Mouse (Mus musculus) limb, embryonic 11.5 days (tissue): ENCODE measurements at regions not wholly inside any gene's neighbourhood (a gene's known extent, or its start where the extent isn't known, plus 50 kb on each side); places are given as distances from the start of the nearest gene placed in this dataset.

Experiments used
- ATAC-seq: fragments of 200-750 bp; cut with Nextera tagmentation; 2 replicates; pipeline ENCODE4 v1.8.0; 2017; ENCODE audit warnings: low read depth; ENCODE audit not compliant: insufficient number of reproducible peaks, low FRiP score, low TSS enrichment
- DNase-seq: peaks from one replicate; pipeline ENCODE4 v3.0.0-alpha.2; 2015; ENCODE audit warnings: low spot score
- H3K27ac ChIP-seq: fragments of 300-500 bp; sonication (generic); replicated peaks from 2 replicates; pipeline ENCODE4 v1.5.1; 2014; ENCODE audit warnings: low read depth, mild to moderate bottlenecking, low read length
- H3K27me3 ChIP-seq: fragments of 300-500 bp; sonication (generic); 2 replicates; pipeline ENCODE4 v1.6.1; 2014; ENCODE audit warnings: mild to moderate bottlenecking, low read length, mixed read lengths; ENCODE audit not compliant: control insufficient read depth, insufficient read depth
- H3K36me3 ChIP-seq: fragments of 300-500 bp; sonication (generic); 2 replicates; pipeline ENCODE4 v1.6.1; 2014; ENCODE audit warnings: mild to moderate bottlenecking, low read length, moderate library complexity, mixed read lengths; ENCODE audit not compliant: control insufficient read depth, insufficient read depth
- H3K4me1 ChIP-seq: fragments of 300-500 bp; sonication (generic); 2 replicates; pipeline ENCODE4 v1.6.1; 2014; ENCODE audit warnings: low read length, mixed read lengths; ENCODE audit not compliant: control insufficient read depth, insufficient read depth
- H3K4me2 ChIP-seq: fragments of 300-500 bp; sonication (generic); 2 replicates; pipeline ENCODE4 v1.6.1; 2014; ENCODE audit warnings: low read depth, mild to moderate bottlenecking, moderate library complexity; ENCODE audit not compliant: severe bottlenecking
- H3K4me3 ChIP-seq: fragments of 300-500 bp; sonication (generic); 2 replicates; pipeline ENCODE4 v1.5.1; 2014; ENCODE audit warnings: low read depth, low read length
- H3K9ac ChIP-seq: fragments of 300-500 bp; sonication (generic); 2 replicates; pipeline ENCODE4 v1.6.1; 2014; ENCODE audit warnings: mild to moderate bottlenecking, low read length
- H3K9me3 ChIP-seq: fragments of 300-500 bp; sonication (generic); 2 replicates; pipeline ENCODE4 v1.6.1; 2016; ENCODE audit warnings: low read length; ENCODE audit not compliant: control insufficient read depth
- WGBS: fragments of 180-500 bp; shearing (Covaris S2); extraction: QIAGEN DNeasy Blood & Tissue Kit; methylation state at CpG from one replicate; pipeline ENCODE4 v1.1.7; 2014; 5-methylcytosine and 5-hydroxymethylcytosine counted together

DNA sequence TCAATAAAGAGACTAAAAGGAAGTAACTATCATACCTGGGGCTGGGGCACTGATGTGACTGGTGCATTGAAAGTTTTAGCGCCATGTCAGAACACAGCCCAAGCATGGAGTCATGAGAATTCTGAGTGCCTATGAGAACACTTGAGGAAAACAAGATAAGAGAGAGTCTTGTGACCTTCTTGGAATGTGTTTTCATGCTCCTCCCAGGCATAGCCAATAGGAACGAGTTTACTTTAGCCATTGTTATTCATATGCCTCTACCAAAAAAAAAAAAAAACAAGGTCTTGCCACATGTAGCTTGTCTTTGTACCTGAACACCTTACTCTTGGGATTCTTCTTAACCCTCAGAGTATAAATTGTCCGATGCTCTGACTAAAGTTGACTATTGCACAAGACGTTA, 214.6 kb upstream of the Atp2b1 start:
- Histone ChIP-seq H3K4me2 (no peak overlapping the region), H3K4me3 (no peak overlapping the region), H3K9me3 (no peaks in the 10 kb centered on the region), H3K36me3 (no peaks in the 10 kb centered on the region), H3K4me1 (no peaks in the 10 kb centered on the region), H3K9ac (no peak overlapping the region), H3K27me3 (no peaks in the 10 kb centered on the region), H3K27ac (no peak overlapping the region)
- no peak for ATAC-seq
- no peak for DNase-seq
- WGBS, result 89% methylated on average over 4 of the region's 4 CpGs

- no peaks in the 10 kb centered on the region for H3K36me3 ChIP-seq
- WGBS, result 63% methylated on average over 4 of the region's 4 CpGs
- no peaks in the 10 kb centered on the region for H3K4me1 ChIP-seq
- H3K27me3 ChIP-seq, result no peaks in the 10 kb centered on the region
- H3K4me2 ChIP-seq, result no peak overlapping the region
- ATAC-seq (no peak), DNase-seq (no peak)
- no peak overlapping the region for H3K4me3 ChIP-seq
- H3K9ac ChIP-seq, result no peak overlapping the region
- no peaks in the 10 kb centered on the region for H3K9me3 ChIP-seq
- no peak overlapping the region for H3K27ac ChIP-seq
These were observed 213.8 kb upstream of the Atp2b1 start for GRCm38 (mm10) chr10:98700407-98700806.

GRCm38 (mm10) chr10:98701285-98701684, 212.9 kb upstream of the Atp2b1 start:
- WGBS, result 73% methylated on average over 3 of the region's 3 CpGs
- Histone ChIP-seq H3K27ac (no peak overlapping the region), H3K9me3 (no peaks in the 10 kb centered on the region), H3K4me2 (no peak overlapping the region), H3K4me3 (no peak overlapping the region), H3K36me3 (no peaks in the 10 kb centered on the region), H3K27me3 (no peaks in the 10 kb centered on the region), H3K4me1 (no peaks in the 10 kb centered on the region), H3K9ac (no peak overlapping the region)
- no peak for ATAC-seq
- no peak for DNase-seq

GRCm38 (mm10) chr10:98702470-98703215, 211.6 kb upstream of the Atp2b1 start:
- Histone ChIP-seq H3K4me1 (no peaks in the 10 kb centered on the region), H3K4me2 (no peak overlapping the region), H3K36me3 (no peaks in the 10 kb centered on the region), H3K27ac (no peak overlapping the region), H3K4me3 (no peak overlapping the region), H3K9ac (no peak overlapping the region), H3K27me3 (no peaks in the 10 kb centered on the region), H3K9me3 (no peaks in the 10 kb centered on the region)
- no peak for DNase-seq
- WGBS, result 87% methylated on average over 5 of the region's 5 CpGs
- ATAC-seq, result no peak

- H3K27me3 ChIP-seq, result no peaks in the 10 kb centered on the region
- no peak overlapping the region for H3K4me3 ChIP-seq
- 62% methylated on average over 2 of the region's 2 CpGs for WGBS
- H3K4me2 ChIP-seq, result no peak overlapping the region
- H3K27ac ChIP-seq, result no peak overlapping the region
- no peaks in the 10 kb centered on the region for H3K36me3 ChIP-seq
- H3K4me1 ChIP-seq, result no peaks in the 10 kb centered on the region
- ATAC-seq (no peak), DNase-seq (no peak)
- no peaks in the 10 kb centered on the region for H3K9me3 ChIP-seq
- no peak overlapping the region for H3K9ac ChIP-seq
These were observed 210.4 kb upstream of the Atp2b1 start for GRCm38 (mm10) chr10:98703642-98704293.

DNA sequence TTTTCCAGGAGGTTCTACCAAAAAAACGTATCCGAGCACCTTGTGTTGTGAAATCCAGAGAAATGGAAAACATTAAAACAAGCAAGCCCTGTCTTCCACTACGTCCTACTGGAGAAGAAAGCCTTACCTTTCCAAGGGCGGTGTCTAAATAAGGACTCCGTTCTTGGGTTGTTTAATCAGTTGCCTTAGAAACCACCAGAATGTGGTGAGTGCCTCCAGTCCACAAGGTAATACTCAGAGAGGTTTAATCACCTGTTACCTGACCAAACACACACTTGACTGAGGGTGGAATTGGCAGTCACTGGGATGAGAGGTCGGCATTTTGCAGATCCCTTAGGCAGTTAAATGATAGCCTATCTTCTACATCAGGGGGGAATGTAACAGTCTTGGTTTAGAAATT, 209.6 kb upstream of the Atp2b1 start:
- no peak overlapping the region for H3K27ac ChIP-seq
- no peaks in the 10 kb centered on the region for H3K9me3 ChIP-seq
- no peak overlapping the region for H3K4me2 ChIP-seq
- DNase-seq (no peak), ATAC-seq (no peak)
- 82% methylated on average over 6 of the region's 6 CpGs for WGBS
- H3K4me3 ChIP-seq, result no peak overlapping the region
- H3K4me1 ChIP-seq, result no peaks in the 10 kb centered on the region
- H3K27me3 ChIP-seq, result no peaks in the 10 kb centered on the region
- no peaks in the 10 kb centered on the region for H3K36me3 ChIP-seq
- H3K9ac ChIP-seq, result no peak overlapping the region

DNA sequence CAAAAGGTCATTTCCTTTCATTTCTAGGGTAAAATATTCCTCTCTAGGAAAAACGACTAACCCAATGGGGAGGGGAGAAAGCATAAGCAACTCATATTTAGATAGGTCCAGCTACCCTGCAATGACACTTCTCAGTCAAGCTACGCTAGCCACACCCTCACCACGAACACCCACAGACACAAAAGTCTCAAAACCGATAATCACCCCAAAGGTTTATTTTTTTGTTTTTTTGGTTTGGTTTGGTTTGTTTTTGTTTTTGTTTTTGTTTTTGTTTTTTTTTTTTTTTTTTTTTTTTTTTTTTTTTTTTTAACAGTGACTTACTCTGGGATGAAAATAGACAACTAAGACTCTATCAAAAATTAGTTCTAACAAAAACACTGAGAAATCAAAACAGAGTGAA, 196.3 kb upstream of the Atp2b1 start:
- no peak for DNase-seq
- H3K27me3 ChIP-seq, result no peaks in the 10 kb centered on the region
- no peak overlapping the region for H3K4me3 ChIP-seq
- H3K9ac ChIP-seq, result no peak overlapping the region
- no peak overlapping the region for H3K27ac ChIP-seq
- no peaks in the 10 kb centered on the region for H3K4me1 ChIP-seq
- no peaks in the 10 kb centered on the region for H3K9me3 ChIP-seq
- ATAC-seq, result no peak
- no peak overlapping the region for H3K4me2 ChIP-seq
- WGBS, result 85% methylated on average over 4 of the region's 4 CpGs
- H3K36me3 ChIP-seq, result no peaks in the 10 kb centered on the region

- H3K4me3 ChIP-seq, result no peak overlapping the region
- no peak for ATAC-seq
- no peaks in the 10 kb centered on the region for H3K9me3 ChIP-seq
- no peaks in the 10 kb centered on the region for H3K36me3 ChIP-seq
- DNase-seq, result no peak
- H3K9ac ChIP-seq, result no peak overlapping the region
- H3K4me1 ChIP-seq, result no peaks in the 10 kb centered on the region
- H3K27me3 ChIP-seq, result no peaks in the 10 kb centered on the region
- H3K27ac ChIP-seq, result no peak overlapping the region
- WGBS, result 92% methylated on average over 4 of the region's 4 CpGs
- H3K4me2 ChIP-seq, result no peak overlapping the region
These were observed 195.5 kb upstream of the Atp2b1 start for GRCm38 (mm10) chr10:98718706-98719105.
